Mouse (Mus musculus) stomach, postnatal 0 days (tissue): ENCODE results near the gene Sema4f. TPM values are rescaled to one million over a fixed set of nuclear protein-coding genes. Genes with fewer than 3 reads are reported as not detected.

ENCODE experiments used
- ATAC-seq: fragments of 200-750 bp; cut with Nextera tagmentation; 2 replicates; pipeline ENCODE4 v1.8.0; 2017; ENCODE audit not compliant: low FRiP score, low TSS enrichment
- DNase-seq: peaks from one replicate; pipeline ENCODE4 v3.0.0-alpha.2; 2016; ENCODE audit warnings: low spot score
- H3K27ac ChIP-seq: fragments of 300-500 bp; sonication (generic); replicated peaks from 2 replicates; pipeline ENCODE4 v1.5.1; 2014; ENCODE audit warnings: mild to moderate bottlenecking, control low read depth
- H3K27me3 ChIP-seq: fragments of 300-500 bp; sonication (generic); 2 replicates; pipeline ENCODE4 v1.6.1; 2014; ENCODE audit warnings: low read length; ENCODE audit not compliant: control insufficient read depth, insufficient read depth
- H3K36me3 ChIP-seq: fragments of 300-500 bp; sonication (generic); 2 replicates; pipeline ENCODE4 v1.6.1; 2014; ENCODE audit warnings: low read length, mixed read lengths; ENCODE audit not compliant: control insufficient read depth, insufficient read depth
- H3K4me1 ChIP-seq: fragments of 300-500 bp; sonication (generic); replicated peaks from 2 replicates; pipeline ENCODE4 v1.6.1; 2014; ENCODE audit warnings: antibody characterized with exemption; ENCODE audit not compliant: control insufficient read depth, insufficient read depth
- H3K4me2 ChIP-seq: fragments of 300-500 bp; sonication (generic); replicated peaks from 2 replicates; pipeline ENCODE4 v1.6.1; 2014; ENCODE audit warnings: low read depth, mild to moderate bottlenecking, control low read depth, moderate library complexity
- H3K4me3 ChIP-seq: fragments of 300-500 bp; sonication (generic); 2 replicates; pipeline ENCODE4 v1.5.1; 2014; ENCODE audit warnings: low read depth, low read length, control low read depth
- H3K9ac ChIP-seq: fragments of 300-500 bp; sonication (generic); 2 replicates; pipeline ENCODE4 v1.6.1; 2014; ENCODE audit warnings: mild to moderate bottlenecking, low read length, control low read depth, mixed read lengths
- H3K9me3 ChIP-seq: fragments of 300-500 bp; sonication (generic); 2 replicates; pipeline ENCODE4 v1.6.1; 2016; ENCODE audit warnings: low read length; ENCODE audit not compliant: control insufficient read depth
- CTCF ChIP-seq: IDR thresholded peaks from 2 replicates; pipeline ENCODE4 v1.5.1; 2016; ENCODE audit warnings: antibody characterized with exemption, low read depth, mild to moderate bottlenecking, moderate library complexity
- EP300 ChIP-seq: optimal IDR thresholded peaks from 2 replicates; pipeline ENCODE3; 2016; ENCODE audit warnings: antibody characterized with exemption
- WGBS: fragments of 180-500 bp; shearing (Covaris S2); extraction: QIAGEN DNeasy Blood & Tissue Kit; methylation state at CpG from one replicate; pipeline ENCODE4 v1.1.7; 2014; 5-methylcytosine and 5-hydroxymethylcytosine counted together
- polyA plus RNA-seq: library from polyadenylated mRNA; unstranded; fragments of >200 nt; fragmentation: Nextera tagmentation; extraction: Ambion mirVana; gene quantifications from 2 replicates; pipeline ENCODE4 v1.2.1, GENCODE M21; 2015

Gene Sema4f
- polyA plus RNA-seq, 1 experiment from 2014 or later, result 0.58 TPM

GRCm38 (mm10) chr6:82917778-82918129 lies 21.8 kb downstream of the Sema4f start:
- no peaks in the 10 kb centered on the region for H3K27me3 ChIP-seq
- TF ChIP-seq CTCF (peak; percentile 86), EP300 (no peak)
- no peaks in the 10 kb centered on the region for H3K9me3 ChIP-seq
- WGBS, result 17% methylated on average over 8 of the region's 8 CpGs
- ATAC-seq (no peak), DNase-seq (peak; percentile 58)
- no peak overlapping the region for H3K4me2 ChIP-seq
- H3K9ac ChIP-seq, result no peak overlapping the region
- no peaks in the 10 kb centered on the region for H3K36me3 ChIP-seq
- H3K27ac ChIP-seq, result no peak overlapping the region
- no peak overlapping the region for H3K4me3 ChIP-seq
- H3K4me1 ChIP-seq, result no peaks in the 10 kb centered on the region

DNA sequence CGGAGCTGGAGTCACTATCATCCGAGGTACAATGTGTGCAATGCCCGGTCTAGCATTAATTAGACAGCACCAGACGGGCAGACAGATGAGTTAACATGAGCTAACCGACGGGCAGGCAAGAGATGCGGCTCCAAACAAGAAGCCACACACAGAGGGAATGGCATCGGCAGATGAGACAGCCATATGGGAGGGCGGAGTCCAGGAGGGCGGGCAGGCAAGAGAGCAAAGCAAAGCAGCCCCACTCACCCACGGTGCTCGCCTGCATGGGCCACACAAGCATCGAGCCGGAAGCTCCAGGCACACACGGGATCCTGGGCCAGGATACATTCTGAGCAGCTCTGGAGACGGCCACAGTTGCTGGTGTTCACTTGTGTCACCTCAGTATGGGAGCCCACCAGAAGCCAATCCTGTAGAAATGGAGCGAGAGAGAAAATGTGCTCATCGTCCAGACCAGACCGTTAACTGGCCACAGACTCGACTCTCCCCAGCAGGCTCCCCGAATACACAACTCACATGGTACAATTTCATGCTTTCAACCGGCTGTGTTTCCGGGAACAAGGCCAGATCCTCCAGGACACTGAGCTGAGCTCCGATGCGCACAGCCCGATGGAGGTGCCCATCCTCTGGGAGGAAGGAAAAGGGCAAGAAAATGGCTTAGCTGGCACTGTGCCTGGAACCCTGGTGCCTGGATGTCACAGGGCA lies 22.3 kb downstream of the Sema4f start:
- Histone ChIP-seq H3K4me2 (no peak overlapping the region), H3K27ac (no peak overlapping the region), H3K4me1 (no peaks in the 10 kb centered on the region), H3K9me3 (no peaks in the 10 kb centered on the region), H3K9ac (no peak overlapping the region), H3K36me3 (no peaks in the 10 kb centered on the region), H3K4me3 (no peak overlapping the region), H3K27me3 (no peaks in the 10 kb centered on the region)
- no peak for ATAC-seq
- TF ChIP-seq CTCF (no peak), EP300 (no peak)
- 67% methylated on average over 26 of the region's 26 CpGs for WGBS
- no peak for DNase-seq

GRCm38 (mm10) chr6:82916459-82916858 lies 23.1 kb downstream of the Sema4f start:
- DNase-seq (no peak), ATAC-seq (no peak)
- H3K27ac ChIP-seq, result no peak overlapping the region
- no peaks in the 10 kb centered on the region for H3K9me3 ChIP-seq
- no peak overlapping the region for H3K9ac ChIP-seq
- H3K4me2 ChIP-seq, result no peak overlapping the region
- no peaks in the 10 kb centered on the region for H3K36me3 ChIP-seq
- H3K4me3 ChIP-seq, result no peak overlapping the region
- 88% methylated on average over 4 of the region's 4 CpGs for WGBS
- TF ChIP-seq CTCF, result no peak
- TF ChIP-seq EP300, result no peak
- no peaks in the 10 kb centered on the region for H3K4me1 ChIP-seq
- no peaks in the 10 kb centered on the region for H3K27me3 ChIP-seq

DNA sequence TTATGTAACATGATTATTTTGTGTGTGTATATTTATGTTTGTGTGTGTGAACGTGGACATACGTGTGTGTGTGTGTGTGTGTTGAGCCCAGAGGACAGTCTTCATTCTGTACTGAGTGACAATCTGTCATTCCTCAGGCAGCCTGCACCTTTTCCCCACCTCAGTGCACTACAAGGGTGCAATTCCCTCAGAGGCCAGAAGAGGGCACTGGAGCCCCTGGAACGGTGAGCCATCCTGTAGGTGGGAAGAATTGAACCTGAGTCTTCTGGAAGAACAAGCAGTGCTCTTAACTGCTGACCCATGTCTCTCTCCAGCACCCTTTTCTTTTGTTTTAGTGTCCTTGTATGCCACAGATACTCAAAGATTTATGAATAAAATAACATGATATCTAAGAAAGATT lies 23.7 kb downstream of the Sema4f start:
- Histone ChIP-seq H3K36me3 (no peaks in the 10 kb centered on the region), H3K27me3 (no peaks in the 10 kb centered on the region), H3K4me3 (no peak overlapping the region), H3K4me2 (no peak overlapping the region), H3K9ac (no peak overlapping the region), H3K9me3 (no peaks in the 10 kb centered on the region), H3K4me1 (no peaks in the 10 kb centered on the region), H3K27ac (no peak overlapping the region)
- TF ChIP-seq CTCF (peak; percentile 88), EP300 (no peak)
- DNase-seq (peak; percentile 64), ATAC-seq (no peak)
- 27% methylated on average over 3 of the region's 3 CpGs for WGBS

DNA sequence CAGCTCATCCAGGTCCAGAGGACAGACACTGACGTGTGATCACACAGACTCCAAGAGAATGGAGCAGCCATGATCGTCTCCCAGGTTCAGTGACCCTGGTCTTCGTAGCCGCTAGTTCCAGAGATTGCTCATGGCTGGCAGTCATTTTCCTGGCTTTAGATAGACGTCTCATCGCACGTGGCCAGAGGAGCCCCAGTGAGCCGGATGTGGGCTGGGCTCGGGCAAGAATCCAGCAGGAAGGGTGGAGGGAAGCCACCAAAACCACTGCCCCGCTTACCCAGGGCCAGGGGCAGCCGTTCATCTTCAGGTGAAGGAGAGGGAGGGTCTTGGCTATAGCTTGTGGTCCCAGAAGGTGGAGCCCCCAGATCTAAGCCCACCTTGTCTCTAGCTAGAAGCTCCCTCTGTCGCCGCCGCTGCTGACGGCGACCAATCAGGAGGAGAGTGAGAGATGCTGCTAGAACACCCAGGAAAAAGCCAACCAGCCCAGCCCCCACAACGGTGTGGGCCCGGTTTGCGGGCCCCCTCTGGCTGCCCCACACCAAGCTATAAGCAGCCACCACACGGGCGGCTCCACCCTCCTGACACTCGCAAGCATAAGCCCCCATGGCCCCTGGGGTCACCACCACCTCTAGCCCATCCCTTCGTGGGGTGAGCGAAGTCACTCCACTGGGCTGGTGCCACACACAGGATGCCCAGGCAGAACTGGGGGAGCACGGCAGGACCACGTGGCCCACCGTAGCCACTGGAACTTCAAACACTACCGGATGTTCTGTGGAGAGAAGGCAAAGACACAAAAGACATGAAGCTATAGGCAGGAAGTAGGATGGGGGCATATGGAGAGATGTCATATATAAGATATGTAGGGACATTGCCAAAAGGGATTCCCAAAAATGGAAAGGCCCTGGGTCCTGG lies 26.0 kb downstream of the Sema4f start:
- Histone ChIP-seq H3K4me2 (no peak overlapping the region), H3K9me3 (no peaks in the 10 kb centered on the region), H3K4me3 (no peak overlapping the region), H3K27me3 (no peaks in the 10 kb centered on the region), H3K9ac (no peak overlapping the region), H3K27ac (no peak overlapping the region), H3K4me1 (no peaks in the 10 kb centered on the region), H3K36me3 (no peaks in the 10 kb centered on the region)
- WGBS, result 77% methylated on average over 28 of the region's 28 CpGs
- TF ChIP-seq CTCF (no peak), EP300 (no peak)
- DNase-seq, result no peak
- no peak for ATAC-seq

GRCm38 (mm10) chr6:82911303-82911702 lies 28.3 kb downstream of the Sema4f start:
- DNase-seq (no peak), ATAC-seq (no peak)
- no peak overlapping the region for H3K4me3 ChIP-seq
- TF ChIP-seq EP300 (no peak), CTCF (no peak)
- H3K4me2 ChIP-seq, result no peak overlapping the region
- H3K36me3 ChIP-seq, result no peaks in the 10 kb centered on the region
- H3K27me3 ChIP-seq, result no peaks in the 10 kb centered on the region
- H3K4me1 ChIP-seq, result no peaks in the 10 kb centered on the region
- H3K9ac ChIP-seq, result no peak overlapping the region
- 89% methylated on average over 5 of the region's 5 CpGs for WGBS
- no peaks in the 10 kb centered on the region for H3K9me3 ChIP-seq
- no peak overlapping the region for H3K27ac ChIP-seq
